Mouse (Mus musculus) left cerebral cortex, adult 6 months (tissue): Measurements from ENCODE around the gene Scn3b. TPM values are rescaled to one million over a fixed set of nuclear protein-coding genes. Genes with fewer than 3 reads are reported as not detected.

Experiments used
- long read RNA-seq, 2 experiments: library from polyadenylated mRNA; unstranded; transcript quantifications; one replicate each; pipeline ENCODE4 v2.0.0; 2019 to 2020
- polyA plus RNA-seq: library from polyadenylated mRNA; unstranded; fragments of <200 nt; fragmentation: Nextera tagmentation; gene quantifications from 2 replicates; pipeline ENCODE4 v1.2.3, GENCODE M21; 2021

The Scn3b gene
- polyA plus RNA-seq, result 31.2 and 35.3 TPM in 2 replicates
- long read RNA-seq, experiment 1, full-length matches to known transcripts, result 70 of 131 reads
- long read RNA-seq, experiment 1, partial matches to known transcripts, result 7 of 131 reads
- long read RNA-seq, experiment 1, other reads (novel, unspliced or antisense), result 54 of 131 reads
- long read RNA-seq, experiment 2, full-length matches to known transcripts, result 6 of 27 reads
- long read RNA-seq, experiment 2, partial matches to known transcripts, result 1 of 27 reads
- long read RNA-seq, experiment 2, other reads (novel, unspliced or antisense), result 20 of 27 reads

DNA sequence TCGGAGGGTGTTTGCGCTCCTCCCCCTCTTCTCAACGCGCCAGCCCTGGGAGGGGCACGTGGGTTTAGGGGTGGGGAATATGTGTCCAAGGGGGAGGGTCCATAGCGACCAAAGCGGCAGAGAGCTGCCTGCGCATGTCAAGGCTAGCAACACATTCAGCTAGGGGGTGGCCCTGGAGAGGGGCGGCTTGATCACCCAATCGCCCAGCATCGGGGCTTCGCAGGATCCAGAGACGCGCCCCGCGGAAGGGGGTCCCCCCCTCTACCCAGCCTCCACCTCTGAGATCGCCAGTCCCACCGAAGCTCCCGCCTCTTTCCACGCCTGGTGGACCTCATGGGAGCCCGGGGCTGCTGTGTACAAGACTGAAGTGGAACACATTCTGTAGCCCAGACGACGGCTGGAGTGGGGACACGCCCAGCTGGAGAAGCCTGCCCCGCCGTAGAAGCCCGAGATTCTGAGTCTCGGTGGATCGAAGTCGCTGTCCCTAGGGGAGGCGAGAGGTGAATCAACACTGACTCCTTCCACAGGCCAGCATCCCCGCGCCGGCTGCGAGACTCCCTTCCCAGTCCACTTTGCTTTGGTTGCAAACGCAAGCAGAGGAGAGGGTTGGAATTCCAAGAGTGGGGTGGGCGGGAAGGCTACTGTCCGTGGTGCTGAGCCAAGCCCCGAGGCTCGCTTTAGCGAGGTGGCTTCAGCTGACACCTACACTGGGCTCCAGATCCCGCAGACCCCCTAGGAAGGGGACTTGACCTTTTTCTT is at the start of gene Scn3b:
Gene Scn3b, plus strand, starts transcription at position 115 of the 759 bp plus-strand sequence.

Other genes with a start within 250 kb of the Scn3b start
- not detected in 2 replicates for gene Olfr981, start 247.8 kb upstream of the Scn3b start, polyA plus RNA-seq
- gene Olfr982, start 195.4 kb upstream of the Scn3b start, polyA plus RNA-seq, result not detected in 2 replicates
- gene Olfr983, start 175.6 kb upstream of the Scn3b start, polyA plus RNA-seq, result not detected in 2 replicates
- not detected in 2 replicates for gene Olfr984, start 155.0 kb upstream of the Scn3b start, polyA plus RNA-seq
- not detected in 2 replicates for gene Olfr985, start 139.0 kb upstream of the Scn3b start, polyA plus RNA-seq
- not detected in 2 replicates for gene Tmem225, start 121.1 kb upstream of the Scn3b start, polyA plus RNA-seq
- gene Olfr986, start 88.3 kb upstream of the Scn3b start, polyA plus RNA-seq, result not detected in 2 replicates
- 1.1 and 1.5 TPM in 2 replicates for gene Zfp202, start 76.9 kb upstream of the Scn3b start, polyA plus RNA-seq